Mouse (Mus musculus) neural tube, embryonic 11.5 days (tissue): ENCODE measurements around the gene Gm20219. TPM values are rescaled to one million over a fixed set of nuclear protein-coding genes. Genes with fewer than 3 reads are reported as not detected.

ENCODE experiments used
- ATAC-seq: fragments of 200-750 bp; cut with Nextera tagmentation; 2 replicates; pipeline ENCODE4 v1.8.0; 2017; ENCODE audit warnings: moderate number of reproducible peaks, mild to moderate bottlenecking, moderate TSS enrichment, moderate library complexity; ENCODE audit not compliant: insufficient read depth, low FRiP score, low TSS enrichment
- DNase-seq: peaks from one replicate; pipeline ENCODE4 v3.0.0-alpha.2; 2015; ENCODE audit warnings: low spot score
- H3K27ac ChIP-seq: fragments of 300-500 bp; sonication (generic); 2 replicates; pipeline ENCODE4 v1.5.1; 2014; ENCODE audit warnings: low read depth, mild to moderate bottlenecking, low read length
- H3K27me3 ChIP-seq: fragments of 300-500 bp; sonication (generic); 2 replicates; pipeline ENCODE4 v1.6.1; 2014; ENCODE audit warnings: mild to moderate bottlenecking, low read length, mixed read lengths; ENCODE audit not compliant: control insufficient read depth, insufficient read depth
- H3K36me3 ChIP-seq: fragments of 300-500 bp; sonication (generic); 2 replicates; pipeline ENCODE4 v1.6.1; 2014; ENCODE audit warnings: mild to moderate bottlenecking, low read length, moderate library complexity, mixed read lengths; ENCODE audit not compliant: control insufficient read depth, insufficient read depth
- H3K4me1 ChIP-seq: fragments of 300-500 bp; sonication (generic); 2 replicates; pipeline ENCODE4 v1.6.1; 2014; ENCODE audit warnings: low read length, mixed read lengths; ENCODE audit not compliant: control insufficient read depth, insufficient read depth
- H3K4me2 ChIP-seq: fragments of 300-500 bp; sonication (generic); 2 replicates; pipeline ENCODE4 v1.6.1; 2014; ENCODE audit warnings: low read depth, mild to moderate bottlenecking, moderate library complexity
- H3K4me3 ChIP-seq: fragments of 300-500 bp; sonication (generic); 2 replicates; pipeline ENCODE4 v1.5.1; 2014; ENCODE audit warnings: low read depth, low read length
- H3K9ac ChIP-seq: fragments of 300-500 bp; sonication (generic); 2 replicates; pipeline ENCODE4 v1.6.1; 2014; ENCODE audit warnings: mild to moderate bottlenecking, low read length
- H3K9me3 ChIP-seq: fragments of 300-500 bp; sonication (generic); 2 replicates; pipeline ENCODE4 v1.6.1; 2016; ENCODE audit warnings: low read length; ENCODE audit not compliant: control insufficient read depth
- WGBS: fragments of 180-500 bp; shearing (Covaris S2); extraction: QIAGEN DNeasy Blood & Tissue Kit; methylation state at CpG from one replicate; pipeline ENCODE4 v1.1.7; 2014; 5-methylcytosine and 5-hydroxymethylcytosine counted together
- polyA plus RNA-seq: library from polyadenylated mRNA; unstranded; fragments of >200 nt; fragmentation: Nextera tagmentation; extraction: Ambion mirVana; gene quantifications from 2 replicates; pipeline ENCODE4 v1.2.1, GENCODE M21; 2014

The Gm20219 gene
- polyA plus RNA-seq, 1 experiment from 2014 or later, result 1.1 TPM

GRCm38 (mm10) chr17:56548605-56549105 lies 5.5 kb downstream of the Gm20219 start:
- ATAC-seq (no peak), DNase-seq (peak; percentile 11)
- H3K9me3 ChIP-seq, result no peaks in the 10 kb centered on the region
- 50% methylated on average over 4 of the region's 4 CpGs for WGBS
- no peak overlapping the region for H3K9ac ChIP-seq
- no peaks in the 10 kb centered on the region for H3K27me3 ChIP-seq
- no peak overlapping the region for H3K4me3 ChIP-seq
- peaks cover 9% of the 10 kb centered on the region; the same call in 1 of the 2 replicates for H3K4me1 ChIP-seq
- no peak overlapping the region for H3K4me2 ChIP-seq
- no peak overlapping the region for H3K27ac ChIP-seq
- H3K36me3 ChIP-seq, result no peaks in the 10 kb centered on the region; the same call in 1 of the 2 replicates

DNA sequence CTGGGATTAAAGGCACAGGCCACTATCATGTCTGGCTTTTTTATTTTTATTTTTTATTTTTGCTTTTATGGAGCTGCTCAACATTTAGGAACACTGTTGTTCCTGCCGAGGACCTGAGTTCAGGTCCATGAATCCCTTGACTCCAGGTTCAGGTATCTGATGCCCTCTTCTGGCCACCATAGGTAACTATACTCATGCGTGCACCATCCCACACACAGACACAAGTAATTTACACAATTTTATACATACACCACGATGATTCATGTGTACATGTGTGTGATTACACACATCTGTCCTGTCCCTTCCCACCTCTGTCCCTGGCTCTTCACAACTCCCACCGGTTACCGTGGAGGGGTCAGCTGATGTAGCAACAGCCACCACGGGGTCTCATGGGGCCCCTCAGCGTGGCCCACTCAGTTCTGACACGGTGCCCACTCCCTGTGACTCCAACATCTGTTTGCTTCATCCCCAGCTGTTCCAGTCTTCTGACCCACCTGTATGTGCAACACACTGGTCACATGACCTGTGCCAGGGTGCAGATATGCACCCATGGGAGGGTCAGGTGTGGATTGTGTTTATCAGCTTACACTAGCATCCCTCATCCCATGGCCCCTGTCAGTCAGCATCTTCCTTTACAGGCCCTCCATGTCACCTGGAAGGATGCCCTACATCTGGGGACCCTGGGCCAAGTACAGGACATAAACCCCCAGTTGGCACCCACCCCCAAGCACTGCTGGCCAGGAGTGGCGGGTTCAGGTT lies 6.2 kb downstream of the Gm20219 start:
- ATAC-seq, result no peak
- H3K27ac ChIP-seq, result no peak overlapping the region

GRCm38 (mm10) chr17:56547116-56547845 lies 6.9 kb downstream of the Gm20219 start:
- no peak overlapping the region for H3K9ac ChIP-seq
- H3K36me3 ChIP-seq, result no peaks in the 10 kb centered on the region
- no peak overlapping the region for H3K4me2 ChIP-seq
- no peaks in the 10 kb centered on the region for H3K27me3 ChIP-seq
- ATAC-seq (no peak), DNase-seq (no peak)
- peaks cover 6% of the 10 kb centered on the region; the same call in 1 of the 2 replicates for H3K4me1 ChIP-seq
- WGBS, result 64% methylated on average over 17 of the region's 17 CpGs
- no peak overlapping the region for H3K27ac ChIP-seq
- H3K4me3 ChIP-seq, result no peak overlapping the region
- no peaks in the 10 kb centered on the region for H3K9me3 ChIP-seq

More for the DNA sequence above, 6.2 kb downstream of the Gm20219 start:
- H3K9ac ChIP-seq, result no peak overlapping the region
- H3K27me3 ChIP-seq, result no peaks in the 10 kb centered on the region
- DNase-seq, result peak; percentile 6
- H3K9me3 ChIP-seq, result no peaks in the 10 kb centered on the region
- H3K4me1 ChIP-seq, result peaks cover 9% of the 10 kb centered on the region; the same call in 1 of the 2 replicates
- no peaks in the 10 kb centered on the region; the same call in 1 of the 2 replicates for H3K36me3 ChIP-seq
- H3K4me3 ChIP-seq, result no peak overlapping the region
- no peak overlapping the region for H3K4me2 ChIP-seq
- WGBS, result 74% methylated on average over 9 of the region's 9 CpGs

DNA sequence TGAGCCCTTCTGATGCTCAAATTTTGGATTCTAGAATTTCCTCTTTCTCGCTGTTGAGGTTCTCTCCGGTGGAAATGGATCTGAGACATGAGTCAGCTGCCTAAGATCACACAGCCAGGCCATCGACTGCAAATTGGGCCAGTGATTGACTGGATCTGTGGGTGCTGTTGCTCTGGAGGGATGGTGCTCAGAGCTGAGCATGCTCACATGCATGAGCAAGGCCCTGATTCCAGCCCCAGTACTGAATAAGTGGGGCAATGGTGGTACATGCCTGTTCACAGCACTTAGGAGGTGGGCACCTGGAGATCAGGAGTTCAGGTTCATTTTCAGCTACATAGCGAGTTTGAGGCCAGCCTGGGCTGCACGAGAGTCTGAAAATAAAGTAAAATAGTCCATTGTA lies 7.6 kb downstream of the Gm20219 start:
- no peak for ATAC-seq
- Histone ChIP-seq H3K36me3 (no peaks in the 10 kb centered on the region), H3K9me3 (no peaks in the 10 kb centered on the region), H3K9ac (no peak overlapping the region), H3K27ac (no peak overlapping the region), H3K4me1 (peaks cover 4% of the 10 kb centered on the region; the same call in 1 of the 2 replicates), H3K4me3 (no peak overlapping the region), H3K4me2 (no peak overlapping the region), H3K27me3 (no peaks in the 10 kb centered on the region)
- WGBS, result 84% methylated on average over 5 of the region's 5 CpGs
- no peak for DNase-seq

- DNase-seq, result no peak
- Histone ChIP-seq H3K4me3 (no peak overlapping the region), H3K4me2 (no peak overlapping the region), H3K9ac (no peak overlapping the region), H3K4me1 (no peaks in the 10 kb centered on the region), H3K27me3 (no peaks in the 10 kb centered on the region), H3K9me3 (no peaks in the 10 kb centered on the region), H3K27ac (no peak overlapping the region), H3K36me3 (no peaks in the 10 kb centered on the region)
- WGBS, result 81% methylated on average over 1 of the region's 1 CpGs
- ATAC-seq, result no peak
Observed at GRCm38 (mm10) chr17:56545945-56546344, 8.2 kb downstream of the Gm20219 start.

DNA sequence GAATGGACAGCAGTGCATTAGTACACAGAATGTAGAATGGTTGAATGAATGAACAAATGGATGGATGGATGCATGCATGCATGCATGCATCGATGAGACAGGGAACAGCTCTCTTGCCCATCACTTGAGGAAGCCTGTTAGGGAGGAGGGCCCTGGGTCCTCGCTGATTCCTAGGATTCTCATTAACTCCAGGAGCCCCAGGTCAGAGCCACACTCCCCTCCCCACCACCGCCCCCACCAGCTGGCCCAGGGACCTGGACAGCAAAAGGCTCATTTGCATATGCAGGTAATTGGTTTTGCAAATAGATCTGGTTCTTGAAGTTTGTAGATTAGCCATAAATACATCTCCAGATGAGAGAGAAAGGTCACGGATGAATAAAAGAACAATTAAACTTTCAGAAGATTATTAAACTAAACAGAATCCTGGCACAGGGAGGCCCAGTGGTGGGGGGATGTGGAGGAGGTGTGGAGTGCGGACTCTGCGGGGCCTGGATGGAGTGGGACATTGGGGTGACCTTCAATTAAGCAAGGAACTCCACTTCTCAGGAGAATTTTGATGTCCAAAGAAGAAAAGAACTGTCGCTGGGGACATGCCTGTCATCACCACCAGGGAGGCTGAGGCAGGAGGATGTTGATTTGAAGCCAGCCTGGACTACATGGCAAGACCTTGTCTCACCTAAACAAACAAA lies 9.3 kb downstream of the Gm20219 start:
- Histone ChIP-seq H3K4me3 (no peak overlapping the region), H3K9me3 (no peaks in the 10 kb centered on the region), H3K4me2 (no peak overlapping the region), H3K27ac (no peak overlapping the region), H3K27me3 (no peaks in the 10 kb centered on the region), H3K4me1 (no peaks in the 10 kb centered on the region; the same call in 1 of the 2 replicates), H3K36me3 (no peaks in the 10 kb centered on the region), H3K9ac (no peak overlapping the region)
- no peak for DNase-seq
- no peak for ATAC-seq
- 80% methylated on average over 7 of the region's 7 CpGs for WGBS

DNA sequence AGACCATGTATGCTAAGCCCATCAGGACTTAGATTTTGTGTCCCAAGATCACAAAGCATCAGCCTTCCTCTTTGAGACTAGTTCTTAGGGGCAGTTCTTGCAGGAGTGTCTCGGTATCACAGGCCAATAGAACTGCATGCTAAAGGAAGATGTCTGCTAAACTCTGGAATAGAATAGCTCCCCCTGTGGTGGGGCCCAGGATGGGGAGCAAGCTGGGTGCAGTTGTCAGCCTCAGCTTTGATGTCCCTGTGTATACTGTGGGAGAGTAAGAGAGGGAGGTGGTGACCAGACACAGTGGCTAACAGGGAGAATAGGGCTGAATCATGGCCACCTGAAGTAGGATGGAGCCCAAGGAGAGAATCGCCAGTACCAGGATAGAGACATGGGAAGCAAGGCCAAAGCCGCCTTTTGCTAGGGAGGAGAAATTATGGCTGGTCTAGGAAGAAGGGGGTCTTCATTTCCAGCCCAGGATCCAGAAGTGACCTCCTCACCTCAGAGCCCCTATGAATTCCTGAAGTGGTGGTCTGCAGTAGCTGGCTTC lies 10.4 kb downstream of the Gm20219 start:
- no peak overlapping the region for H3K27ac ChIP-seq
- no peak overlapping the region for H3K4me3 ChIP-seq
- no peak overlapping the region for H3K4me2 ChIP-seq
- H3K36me3 ChIP-seq, result no peaks in the 10 kb centered on the region
- H3K9ac ChIP-seq, result no peak overlapping the region
- H3K9me3 ChIP-seq, result no peaks in the 10 kb centered on the region
- 75% methylated on average over 3 of the region's 3 CpGs for WGBS
- ATAC-seq (no peak), DNase-seq (no peak)
- no peaks in the 10 kb centered on the region; the same call in 1 of the 2 replicates for H3K4me1 ChIP-seq
- H3K27me3 ChIP-seq, result no peaks in the 10 kb centered on the region

- ATAC-seq, result no peak
- no peaks in the 10 kb centered on the region for H3K9me3 ChIP-seq
- no peaks in the 10 kb centered on the region for H3K27me3 ChIP-seq
- no peak overlapping the region for H3K9ac ChIP-seq
- no peak overlapping the region for H3K4me3 ChIP-seq
- 29% methylated on average over 8 of the region's 8 CpGs for WGBS
- no peaks in the 10 kb centered on the region for H3K36me3 ChIP-seq
- H3K4me2 ChIP-seq, result no peak overlapping the region
- no peaks in the 10 kb centered on the region; the same call in 1 of the 2 replicates for H3K4me1 ChIP-seq
- DNase-seq, result no peak
- no peak overlapping the region for H3K27ac ChIP-seq
Observed at GRCm38 (mm10) chr17:56542736-56543135, 11.5 kb downstream of the Gm20219 start.
